Mouse (Mus musculus) splenic B cell, adult 2 months (primary cell): Measurements from ENCODE around the gene Fbxo3.
A peak's percentile ranks its signal among the peaks of the same experiment; 100 is the strongest.

ENCODE experiments used
- DNase-seq: peaks from one replicate; pipeline ENCODE4 v3.0.0-alpha.2; 2011; ENCODE audit warnings: low read depth, low spot score
- H3K27me3 ChIP-seq: 2 replicates; pipeline ENCODE4 v1.6.1; 2012; ENCODE audit warnings: mild to moderate bottlenecking, low read length, moderate library complexity, mixed read lengths; ENCODE audit not compliant: control insufficient read depth, poor library complexity, insufficient read depth, severe bottlenecking
- H3K36me3 ChIP-seq: 2 replicates; pipeline ENCODE4 v1.6.1; 2012; ENCODE audit warnings: mild to moderate bottlenecking, low read length, moderate library complexity, mixed read lengths; ENCODE audit not compliant: control insufficient read depth, poor library complexity, insufficient read depth, severe bottlenecking

Fbxo3 gene

DNA sequence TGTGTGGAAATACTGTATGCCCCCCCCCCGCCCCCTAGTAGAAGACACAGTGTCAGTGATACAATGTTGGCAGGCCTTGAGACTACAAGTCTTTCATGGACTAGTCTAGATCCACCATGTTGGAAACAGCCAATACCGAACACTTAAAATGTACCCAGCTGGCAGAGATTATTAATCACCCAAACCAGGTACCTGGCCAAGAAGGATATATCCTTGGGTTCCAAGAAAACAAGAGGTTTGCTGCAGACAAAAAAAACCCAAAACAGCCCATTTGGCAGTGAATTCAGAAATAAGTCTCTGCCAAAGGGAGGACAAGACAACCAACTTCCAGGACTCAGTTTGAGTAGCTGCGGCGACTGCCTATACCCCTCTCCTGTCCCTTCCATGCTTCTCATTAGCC is 2.9 kb upstream of the Fbxo3 start:
- DNase-seq: no peak
- no peaks in the 10 kb centered on the region for H3K27me3 ChIP-seq
- no peaks in the 10 kb centered on the region for H3K36me3 ChIP-seq

DNA sequence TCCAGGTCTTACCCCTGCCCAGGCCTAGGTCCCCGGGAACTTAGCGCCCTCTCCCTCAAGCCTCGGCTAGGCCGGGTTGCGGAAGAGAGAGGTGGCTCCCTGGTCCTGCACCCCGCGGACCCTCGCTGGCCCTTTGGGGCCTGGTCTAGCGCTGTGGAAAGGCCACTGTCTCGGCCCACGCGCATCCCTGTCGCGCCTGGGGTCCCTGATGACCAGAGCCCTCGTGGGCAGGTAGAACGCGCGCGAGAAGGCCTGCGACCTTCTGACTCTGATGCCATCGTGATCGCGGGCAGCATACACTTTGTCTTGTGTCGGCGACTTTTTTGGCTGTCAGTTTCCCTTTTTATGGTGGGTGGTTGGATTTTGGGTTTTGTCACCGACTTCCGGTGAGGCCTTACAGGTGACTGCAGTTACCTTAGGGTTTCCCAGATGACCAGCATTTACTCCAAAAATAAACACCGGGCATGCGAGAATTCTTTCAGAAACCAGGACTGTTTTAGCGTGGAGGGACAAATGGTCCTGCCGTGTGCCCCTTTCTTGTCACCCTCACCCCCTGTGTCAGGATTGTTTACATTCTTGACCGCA is 710 bp downstream of the Fbxo3 start, which contains the start of gene 4931422A03Rik:
4931422A03Rik (minus strand) TSS at position 223 of the 585 bp plus-strand sequence.
- no peaks in the 10 kb centered on the region for H3K36me3 ChIP-seq
- H3K27me3 ChIP-seq: no peaks in the 10 kb centered on the region
- peak; percentile 27 for DNase-seq

DNA sequence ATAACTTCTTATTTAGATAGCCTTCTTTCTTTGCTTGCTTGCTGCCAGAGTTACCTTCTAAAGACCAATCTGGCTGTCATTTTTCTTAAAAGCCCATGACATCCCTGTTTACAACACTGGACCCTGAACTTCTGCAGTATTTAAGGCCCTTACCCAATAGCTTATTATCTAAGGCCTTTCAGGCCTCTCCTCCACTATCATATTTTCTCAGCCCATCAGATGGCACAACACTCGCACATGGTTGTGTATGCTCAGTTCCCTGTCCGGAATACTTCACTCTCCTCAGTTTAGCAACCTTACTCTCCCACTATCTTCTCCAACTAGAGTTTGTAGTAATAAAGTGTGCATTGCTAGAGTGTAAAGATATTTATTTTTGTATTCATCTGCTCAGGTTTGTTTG is 1.6 kb downstream of the Fbxo3 start:
- no peak for DNase-seq
- H3K27me3 ChIP-seq: no peaks in the 10 kb centered on the region
- H3K36me3 ChIP-seq: 0 out of 2 replicates have a peak, but pooled peaks cover 2% of the 10 kb centered on the region

DNA sequence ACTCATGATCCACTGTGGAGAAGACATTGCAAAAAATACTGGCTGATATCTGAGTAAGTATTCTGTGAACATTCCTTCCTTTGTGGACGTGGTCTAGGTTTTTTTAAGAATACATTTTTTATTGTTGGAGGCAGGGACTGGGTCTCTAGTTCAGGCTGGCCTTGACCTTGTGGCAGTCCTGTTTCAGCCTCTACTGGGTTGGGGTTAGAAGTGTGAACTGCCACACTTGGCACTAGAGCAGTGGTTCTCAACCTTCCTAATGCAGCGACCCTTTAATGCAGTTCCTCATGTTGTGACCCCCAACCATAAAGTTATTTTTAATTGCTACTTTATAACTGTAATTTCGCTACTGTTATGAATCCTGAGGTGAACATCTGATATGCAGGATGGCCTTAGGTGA is 2.9 kb downstream of the Fbxo3 start:
- Histone ChIP-seq H3K36me3 (0 out of 2 replicates have a peak, but pooled peaks cover 2% of the 10 kb centered on the region), H3K27me3 (no peaks in the 10 kb centered on the region)
- no peak for DNase-seq

DNA sequence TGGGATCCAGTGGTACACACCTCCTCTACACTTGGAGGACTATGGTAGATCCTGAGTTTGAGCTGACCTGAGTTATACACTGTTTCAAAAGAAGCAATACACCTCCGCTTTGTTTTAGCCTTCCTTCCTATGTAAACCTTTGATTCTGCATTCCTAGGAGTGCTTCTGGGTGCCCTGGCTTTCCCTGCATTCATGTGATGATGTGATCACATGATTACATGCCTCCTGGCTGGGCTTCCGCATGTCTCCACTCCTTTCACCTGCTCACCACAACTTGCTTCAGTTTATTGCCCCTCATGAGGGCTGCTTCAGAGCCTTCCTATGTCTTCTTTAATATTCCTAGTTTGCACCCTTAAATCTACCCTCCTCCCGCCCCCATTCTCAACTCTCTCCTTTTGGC is 4.5 kb downstream of the Fbxo3 start:
- Histone ChIP-seq H3K27me3 (no peaks in the 10 kb centered on the region), H3K36me3 (peaks cover 6% of the 10 kb centered on the region)
- DNase-seq: no peak

DNA sequence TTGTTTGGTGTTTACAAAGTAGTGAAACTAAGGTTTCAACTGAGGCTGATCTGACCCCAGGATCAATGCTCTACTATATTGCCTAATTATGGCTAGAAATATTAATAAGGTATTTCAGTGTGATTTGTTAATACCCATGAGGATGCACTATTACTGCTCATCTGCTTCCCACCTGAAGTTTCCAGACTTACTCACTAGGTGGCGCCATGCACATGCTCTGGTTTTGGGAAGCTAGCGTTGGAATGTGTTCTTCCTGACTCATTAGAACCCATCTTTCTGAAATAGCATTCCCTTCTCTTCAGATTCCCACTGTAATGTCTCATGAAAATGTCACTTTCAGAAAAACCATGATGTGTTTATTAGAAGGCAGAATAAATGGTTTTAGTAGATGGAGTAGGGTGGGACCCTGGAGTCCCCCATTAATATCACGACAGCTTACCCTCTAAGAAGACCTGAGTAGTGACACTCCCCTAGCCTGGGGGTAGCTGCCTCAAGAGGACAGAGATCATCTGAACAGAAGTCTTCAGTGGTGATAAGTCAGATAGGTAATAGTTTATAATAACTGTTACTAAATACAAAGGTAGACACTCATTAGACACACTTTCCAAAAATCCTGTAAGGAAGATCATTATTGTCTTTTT is 7.4 kb downstream of the Fbxo3 start:
- peaks cover 9% of the 10 kb centered on the region for H3K36me3 ChIP-seq
- DNase-seq: peak; percentile 52
- H3K27me3 ChIP-seq: no peaks in the 10 kb centered on the region

DNA sequence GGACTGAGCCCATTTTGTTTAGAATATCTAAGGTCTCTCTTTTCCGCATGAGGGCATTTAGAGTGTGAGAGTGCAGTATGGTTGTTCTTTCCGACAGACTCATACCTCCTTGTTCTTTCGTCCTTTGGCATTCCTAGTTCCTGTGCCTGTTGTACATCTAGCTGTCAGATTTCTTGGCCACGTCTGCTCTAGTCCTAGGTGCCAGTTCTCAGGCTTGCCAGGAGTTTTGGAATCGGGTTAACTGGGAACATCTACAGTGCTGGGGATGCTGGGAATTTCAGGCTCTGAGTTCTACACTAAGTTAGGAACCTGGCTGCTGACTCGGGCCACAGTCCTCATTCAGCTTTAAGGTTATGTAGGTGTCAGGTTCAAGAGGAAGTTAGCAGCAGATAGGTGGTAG is 8.1 kb downstream of the Fbxo3 start:
- DNase-seq: no peak
- peaks cover 9% of the 10 kb centered on the region for H3K36me3 ChIP-seq
- H3K27me3 ChIP-seq: no peaks in the 10 kb centered on the region

DNA sequence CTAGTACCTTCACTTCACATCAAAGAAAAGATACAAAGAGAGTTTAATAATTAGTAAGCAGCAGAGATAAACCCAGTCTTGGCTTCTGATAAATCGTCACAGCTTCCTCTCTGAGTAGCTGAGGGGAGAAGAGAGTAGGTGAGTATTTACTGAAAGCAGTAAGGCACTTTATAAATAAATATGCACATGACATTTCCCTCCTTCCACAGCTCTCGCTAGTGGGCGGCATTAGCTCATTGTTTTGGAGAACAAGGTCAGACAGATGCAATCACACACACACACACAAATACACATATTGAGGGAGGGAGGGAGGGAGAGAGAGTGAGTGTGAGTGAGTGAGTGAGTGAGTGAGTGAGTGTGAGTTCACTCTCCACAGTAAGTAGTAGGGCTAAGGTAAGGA is 8.8 kb downstream of the Fbxo3 start:
- Histone ChIP-seq H3K27me3 (no peaks in the 10 kb centered on the region), H3K36me3 (peaks cover 9% of the 10 kb centered on the region)
- DNase-seq: no peak

DNA sequence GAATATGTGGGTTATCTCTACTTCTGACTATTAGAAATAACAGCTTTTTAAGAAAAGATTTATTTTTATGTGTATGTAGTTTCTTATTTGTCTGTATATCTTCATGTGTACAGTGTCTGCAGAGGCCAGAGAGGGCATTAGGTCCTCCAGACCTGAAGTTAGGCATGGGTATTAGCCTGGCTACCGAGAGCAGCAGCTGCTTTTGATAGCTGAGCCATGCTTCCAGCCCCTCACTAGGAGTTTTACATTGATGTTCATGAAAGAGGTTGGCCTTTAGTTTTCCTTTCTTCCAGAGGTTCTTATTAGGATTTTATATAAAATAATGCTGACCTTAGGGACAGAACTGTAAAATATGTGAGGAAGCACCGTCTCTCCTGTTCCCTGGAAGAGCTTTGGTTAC is 10.7 kb downstream of the Fbxo3 start:
- Histone ChIP-seq H3K27me3 (no peaks in the 10 kb centered on the region), H3K36me3 (peaks cover 9% of the 10 kb centered on the region)
- DNase-seq: no peak

DNA sequence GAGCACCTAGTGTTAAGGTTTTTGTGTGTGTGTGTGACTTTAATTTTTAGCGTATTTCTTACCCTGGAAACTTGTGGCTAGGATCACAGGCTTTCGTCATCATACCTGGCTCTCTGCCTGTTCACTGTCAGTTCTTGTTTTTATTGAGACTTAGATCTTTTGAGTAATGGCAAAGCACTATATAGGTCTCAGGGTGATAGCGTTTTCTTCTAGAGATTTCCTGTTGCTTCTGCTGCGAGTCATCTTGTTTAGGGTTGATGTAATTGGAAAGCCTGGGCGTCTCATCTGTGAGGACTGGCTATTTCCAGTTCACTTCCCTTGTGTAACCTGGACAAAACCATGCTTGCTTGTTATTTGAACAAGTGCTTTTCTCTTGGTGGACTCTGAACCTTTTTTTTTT is 14.1 kb downstream of the Fbxo3 start:
- no peaks in the 10 kb centered on the region for H3K27me3 ChIP-seq
- H3K36me3 ChIP-seq: peaks cover 6% of the 10 kb centered on the region
- no peak for DNase-seq

DNA sequence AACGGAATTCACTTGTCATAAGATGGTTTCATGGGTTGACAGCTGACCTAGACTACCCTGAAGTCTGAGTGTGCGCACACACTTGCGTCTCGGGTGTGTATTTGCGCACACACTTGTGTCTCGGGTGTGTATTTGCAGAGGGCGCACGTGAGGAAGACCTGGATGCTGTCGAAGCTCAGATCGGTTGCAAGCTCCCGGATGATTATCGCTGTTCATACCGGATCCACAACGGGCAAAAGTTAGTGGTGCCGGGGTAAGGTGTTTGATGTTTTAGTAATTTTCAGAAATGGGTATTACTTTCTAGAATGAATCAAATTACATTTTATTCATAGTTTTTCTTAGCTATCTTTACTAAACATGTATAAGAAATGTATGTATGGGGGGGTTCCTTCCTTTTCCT is 15.2 kb downstream of the Fbxo3 start:
- H3K27me3 ChIP-seq: no peaks in the 10 kb centered on the region
- DNase-seq: no peak

DNA sequence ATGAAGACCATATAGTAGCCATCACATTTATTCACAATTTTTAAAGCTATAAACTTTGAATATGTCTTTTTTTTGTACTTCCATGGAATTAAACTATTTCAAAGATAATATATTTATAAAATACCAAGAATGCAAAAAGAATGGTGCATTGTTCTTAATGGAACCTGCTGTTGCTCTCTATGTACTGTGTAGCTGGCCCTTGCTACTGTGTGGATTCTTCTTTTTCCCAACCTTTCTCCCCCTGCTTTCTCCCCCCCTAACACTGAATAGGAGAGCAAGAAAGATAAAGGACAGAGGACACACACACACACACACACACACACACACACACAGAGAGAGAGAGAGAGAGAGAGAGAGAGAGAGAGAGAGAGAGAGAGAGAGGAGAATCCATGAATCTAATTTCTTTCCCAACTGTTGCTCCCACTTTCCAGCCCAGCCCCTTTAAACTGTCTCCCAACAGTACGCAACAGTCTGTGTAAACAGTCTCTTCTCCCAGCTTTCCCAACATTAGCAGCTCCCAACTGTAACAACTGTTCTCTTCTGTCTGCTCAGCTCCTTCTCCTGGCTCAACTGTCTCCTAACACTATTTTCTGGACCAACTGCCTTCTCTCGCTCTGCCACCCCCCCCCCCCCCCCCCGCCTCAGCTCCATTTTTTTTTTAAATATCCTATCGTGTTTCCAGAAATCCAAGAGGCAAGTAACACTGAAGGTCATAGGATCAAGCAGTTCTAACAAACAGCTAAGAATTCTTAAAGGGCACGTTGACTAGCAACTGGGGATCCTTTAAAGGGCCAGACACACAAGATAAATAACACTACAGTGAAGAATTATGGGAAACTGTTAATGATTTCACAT is 16.3 kb downstream of the Fbxo3 start:
- H3K36me3 ChIP-seq: peaks cover 8% of the 10 kb centered on the region
- no peak for DNase-seq
- H3K27me3 ChIP-seq: no peaks in the 10 kb centered on the region

More for the DNA sequence above, 15.2 kb downstream of the Fbxo3 start:
- peaks cover 2% of the 10 kb centered on the region for H3K36me3 ChIP-seq

DNA sequence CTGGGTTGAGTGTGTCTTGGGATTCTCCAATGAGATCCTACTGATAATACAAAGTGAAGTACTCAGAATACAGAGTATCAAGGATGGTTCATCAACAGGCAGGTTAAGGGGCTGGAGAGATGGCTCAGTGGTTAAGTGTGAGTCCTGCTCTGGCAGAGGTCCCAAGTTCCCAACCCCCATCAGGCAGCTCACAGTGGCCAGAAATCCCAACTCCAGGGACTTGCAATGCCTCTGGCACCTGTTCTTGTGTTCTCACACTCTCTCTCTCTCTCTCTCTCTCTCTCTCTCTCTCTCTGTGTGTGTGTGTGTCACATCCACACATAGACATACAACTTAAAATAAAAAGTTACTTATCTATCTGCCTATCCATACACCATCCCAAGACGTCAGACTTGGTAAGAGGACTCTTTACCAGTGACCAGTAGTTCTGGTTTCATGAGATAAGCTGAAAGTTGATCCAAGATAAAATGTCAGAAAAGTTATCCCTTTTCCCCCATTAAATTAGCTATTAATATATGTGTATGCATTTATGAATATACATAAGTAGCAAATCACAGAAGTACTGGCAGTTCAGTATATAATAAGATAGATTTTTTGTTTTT is 17.1 kb downstream of the Fbxo3 start:
- DNase-seq: no peak
- Histone ChIP-seq H3K36me3 (peaks cover 7% of the 10 kb centered on the region), H3K27me3 (no peaks in the 10 kb centered on the region)

DNA sequence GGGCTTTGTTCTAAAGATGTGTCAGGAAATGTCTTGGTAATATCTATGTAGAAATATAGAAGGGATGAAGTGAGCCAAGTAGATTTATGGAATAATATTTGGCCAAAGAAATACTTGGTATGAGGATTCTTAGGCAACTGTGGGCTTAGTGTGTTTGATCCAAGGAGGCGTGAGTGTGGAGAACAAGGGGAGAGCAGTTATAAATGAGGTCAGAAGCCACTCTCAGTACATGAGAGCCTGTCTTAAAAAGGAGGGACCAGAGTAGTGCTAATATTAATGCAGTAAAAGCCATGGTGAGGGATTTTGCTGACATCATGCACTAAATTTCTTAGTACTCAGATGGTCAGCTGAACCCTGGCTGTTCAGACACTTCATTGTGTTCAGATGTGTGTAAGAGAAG is 30.9 kb downstream of the Fbxo3 start:
- DNase-seq: no peak
- Histone ChIP-seq H3K36me3 (0 out of 2 replicates have a peak, but pooled peaks cover 2% of the 10 kb centered on the region), H3K27me3 (no peaks in the 10 kb centered on the region)

DNA sequence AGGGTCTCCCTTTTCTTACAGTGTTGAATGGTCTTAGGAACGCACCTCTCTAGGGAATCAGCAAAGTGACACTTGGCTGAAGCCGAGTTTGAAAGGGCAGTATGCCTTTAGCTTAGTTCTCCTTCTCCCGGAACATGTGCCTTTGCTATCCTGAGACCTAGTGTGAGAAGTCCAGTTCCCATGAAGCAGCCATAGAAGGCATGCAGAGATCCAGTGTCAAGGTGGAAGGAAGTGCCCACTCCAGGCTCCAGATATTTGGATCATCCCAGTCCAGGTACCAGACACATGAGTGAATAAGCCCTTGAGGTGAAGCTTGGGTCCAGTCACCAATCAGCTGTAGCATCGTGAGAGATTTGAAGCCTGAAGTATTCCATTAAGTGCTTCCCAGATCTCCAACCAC is 31.4 kb downstream of the Fbxo3 start:
- DNase-seq: no peak
- no peaks in the 10 kb centered on the region for H3K27me3 ChIP-seq
- H3K36me3 ChIP-seq: 0 out of 2 replicates have a peak, but pooled peaks cover 2% of the 10 kb centered on the region
